Mouse (Mus musculus): ENCODE results near the gene Slc38a4.
A peak's percentile ranks its signal among the peaks of the same experiment; 100 is the strongest.

Gene Slc38a4

GRCm38 (mm10) chr15:96963318-96963717 lies 92.4 kb downstream of the Slc38a4 start:
- DNase-seq = no peak

- DNase-seq = no peak
Observed at GRCm38 (mm10) chr15:96960343-96960742, 95.4 kb downstream of the Slc38a4 start.

GRCm38 (mm10) chr15:96959247-96959646 lies 96.5 kb downstream of the Slc38a4 start:
- DNase-seq = no peak

- no peak for DNase-seq
Observed at GRCm38 (mm10) chr15:96956699-96957098, 99.1 kb downstream of the Slc38a4 start.

GRCm38 (mm10) chr15:96954389-96954788 lies 101.4 kb downstream of the Slc38a4 start:
- DNase-seq = no peak

- no peak for DNase-seq
Observed at GRCm38 (mm10) chr15:96953938-96954238, 101.9 kb downstream of the Slc38a4 start.

GRCm38 (mm10) chr15:96953112-96953937 lies 102.4 kb downstream of the Slc38a4 start:
- peak; percentile 28 for DNase-seq

GRCm38 (mm10) chr15:96952488-96952887 lies 103.3 kb downstream of the Slc38a4 start:
- DNase-seq = no peak

- DNase-seq = no peak
Observed at GRCm38 (mm10) chr15:96951783-96952182, 104.0 kb downstream of the Slc38a4 start.

GRCm38 (mm10) chr15:96948471-96948870 lies 107.3 kb downstream of the Slc38a4 start:
- DNase-seq = peak; percentile 5

Measured in cerebellum, adult 8-10 months (tissue).